Mouse (Mus musculus) spleen, adult 2 months (tissue): ENCODE measurements around the gene Olfr1102. TPM values are rescaled to one million over a fixed set of nuclear protein-coding genes. Genes with fewer than 3 reads are reported as not detected.

ENCODE experiments used
- DNase-seq, 2 experiments: peaks; one replicate each; pipeline versions ENCODE4 v3.0.0 to v3.0.0-alpha.2; 2012 to 2021; ENCODE audit warnings: low spot score in 2 of 2, low read depth in 1 of 2
- H3K27ac ChIP-seq: fragments of 200-500 bp; 2 replicates; pipeline ENCODE4 v1.5.1; 2012; ENCODE audit warnings: low read length, inconsistent platforms; ENCODE audit not compliant: insufficient read depth
- H3K27me3 ChIP-seq: fragments of 200-500 bp; 2 replicates; pipeline ENCODE4 v1.6.1; 2012; ENCODE audit warnings: mild to moderate bottlenecking, moderate library complexity, low read length, inconsistent platforms; ENCODE audit not compliant: control insufficient read depth, insufficient read depth
- H3K36me3 ChIP-seq: fragments of 200-500 bp; 2 replicates; pipeline ENCODE4 v1.6.1; 2012; ENCODE audit warnings: mild to moderate bottlenecking, low read length, inconsistent platforms; ENCODE audit not compliant: control insufficient read depth, insufficient read depth
- H3K4me1 ChIP-seq: fragments of 200-500 bp; 2 replicates; pipeline ENCODE4 v1.6.1; 2011; ENCODE audit warnings: inconsistent platforms; ENCODE audit not compliant: control insufficient read depth, insufficient read depth, insufficient read length
- H3K4me3 ChIP-seq: fragments of 200-500 bp; 2 replicates; pipeline ENCODE4 v1.5.1; 2011; ENCODE audit warnings: mild to moderate bottlenecking, inconsistent platforms; ENCODE audit not compliant: insufficient read depth, insufficient read length; ENCODE audit errors: extremely low read depth
- CTCF ChIP-seq: fragments of 200-500 bp; IDR thresholded peaks from 2 replicates; pipeline ENCODE4 v1.5.1; 2011; ENCODE audit warnings: mild to moderate bottlenecking, inconsistent platforms; ENCODE audit not compliant: insufficient read depth, insufficient read length, insufficient replicate concordance; ENCODE audit errors: extremely low read depth
- POLR2A ChIP-seq: fragments of 200-500 bp; IDR thresholded peaks from 2 replicates; pipeline ENCODE4 v1.6.1; 2011; ENCODE audit warnings: low read depth, low read length, inconsistent platforms
- WGBS: fragments of 180-500 bp; shearing (Covaris S2); methylation state at CpG from one replicate; pipeline ENCODE4 v1.1.7; 2018; 5-methylcytosine and 5-hydroxymethylcytosine counted together
- polyA plus RNA-seq: library from polyadenylated mRNA; depleted of rRNA; stranded (reverse); fragments of >200 nt; gene quantifications from 2 replicates; pipeline ENCODE4 v1.2.3, GENCODE M21; 2012; rRNA removed

Gene Olfr1102
- not detected in 2 replicates for polyA plus RNA-seq

GRCm38 (mm10) chr2:86998098-86998497, at the start of gene Olfr1102:
TSS of gene Olfr1102 (plus strand) at chr2:86998398.
- no peak for DNase-seq
- Histone ChIP-seq H3K4me1 (no peaks in the 10 kb centered on the region), H3K27ac (no peak within 1 kb of the TSS), H3K36me3 (no peaks in the 10 kb centered on the region), H3K4me3 (no peak within 1 kb of the TSS), H3K27me3 (no peaks in the 10 kb centered on the region)
- TF ChIP-seq CTCF (no peak), POLR2A (no peak)

GRCm38 (mm10) chr2:86960593-86960992, 37.6 kb upstream of the Olfr1102 start, which contains the start of gene Olfr1099:
TSS of gene Olfr1099 (minus strand) at chr2:86960693.
- no peak within 1 kb of the TSS for H3K27ac ChIP-seq

GRCm38 (mm10) chr2:86979854-86980253, 18.3 kb upstream of the Olfr1102 start, which contains the start of gene Olfr1100:
TSS of gene Olfr1100 (minus strand) at chr2:86979954.
- Histone ChIP-seq H3K27me3 (no peaks in the 10 kb centered on the region), H3K4me3 (no peak within 1 kb of the TSS), H3K36me3 (no peaks in the 10 kb centered on the region), H3K27ac (no peak within 1 kb of the TSS), H3K4me1 (no peaks in the 10 kb centered on the region)
- DNase-seq: no peak
- WGBS: 71% methylated on average over 3 of the region's 3 CpGs
- TF ChIP-seq POLR2A (no peak), CTCF (no peak)

More at GRCm38 (mm10) chr2:86960593-86960992, 37.6 kb upstream of the Olfr1102 start, which contains the start of gene Olfr1099:
- WGBS: 77% methylated on average over 1 of the region's 1 CpGs
- Histone ChIP-seq H3K27me3 (no peaks in the 10 kb centered on the region), H3K36me3 (no peaks in the 10 kb centered on the region), H3K4me1 (no peaks in the 10 kb centered on the region), H3K4me3 (no peak within 1 kb of the TSS)
- no peak for DNase-seq
- no peak for TF ChIP-seq CTCF
- no peak for TF ChIP-seq POLR2A

GRCm38 (mm10) chr2:86991121-86991520, 7.1 kb upstream of the Olfr1102 start, which contains the start of gene Olfr1101:
TSS of gene Olfr1101 (minus strand) at chr2:86991221.
- H3K4me3 ChIP-seq: no peak within 1 kb of the TSS
- no peak for DNase-seq
- no peaks in the 10 kb centered on the region for H3K4me1 ChIP-seq
- TF ChIP-seq POLR2A (no peak), CTCF (no peak)
- H3K36me3 ChIP-seq: no peaks in the 10 kb centered on the region
- 75% methylated on average over 3 of the region's 3 CpGs for WGBS
- no peak within 1 kb of the TSS for H3K27ac ChIP-seq
- H3K27me3 ChIP-seq: no peaks in the 10 kb centered on the region

- 78% methylated on average over 1 of the region's 1 CpGs for WGBS
- Histone ChIP-seq H3K27me3 (no peaks in the 10 kb centered on the region), H3K27ac (no peak within 1 kb of the TSS), H3K4me1 (no peaks in the 10 kb centered on the region), H3K4me3 (no peak within 1 kb of the TSS), H3K36me3 (no peaks in the 10 kb centered on the region)
- no peak for DNase-seq
- TF ChIP-seq CTCF (no peak), POLR2A (no peak)
Measured at GRCm38 (mm10) chr2:87026980-87027379, 28.8 kb downstream of the Olfr1102 start, which contains the start of gene Olfr1104. TSS of gene Olfr1104 (minus strand) at chr2:87027080.

- Histone ChIP-seq H3K36me3 (no peaks in the 10 kb centered on the region), H3K27me3 (no peaks in the 10 kb centered on the region), H3K4me1 (no peaks in the 10 kb centered on the region), H3K4me3 (no peak within 1 kb of the TSS), H3K27ac (no peak within 1 kb of the TSS)
- DNase-seq: no peak
- TF ChIP-seq POLR2A: no peak
- no peak for TF ChIP-seq CTCF
Measured at GRCm38 (mm10) chr2:87036431-87036830, 38.2 kb downstream of the Olfr1102 start, which contains the start of gene Olfr1105. TSS of gene Olfr1105 (minus strand) at chr2:87036531.

- 61% methylated on average over 1 of the region's 1 CpGs for WGBS
- TF ChIP-seq CTCF (no peak), POLR2A (no peak)
- H3K4me1 ChIP-seq: no peaks in the 10 kb centered on the region
Measured at GRCm38 (mm10) chr2:87052173-87052572, 54.0 kb downstream of the Olfr1102 start, which contains the start of gene Olfr1106. TSS of gene Olfr1106 (minus strand) at chr2:87052273.

More at GRCm38 (mm10) chr2:87052173-87052572, 54.0 kb downstream of the Olfr1102 start, which contains the start of gene Olfr1106:
- Histone ChIP-seq H3K27ac (no peak within 1 kb of the TSS), H3K27me3 (no peaks in the 10 kb centered on the region), H3K4me3 (no peak within 1 kb of the TSS), H3K36me3 (no peaks in the 10 kb centered on the region)
- DNase-seq: no peak

Other genes starting within 250 kb of the Olfr1102 start
- gene Olfr1090, start 239.4 kb upstream of the Olfr1102 start, polyA plus RNA-seq: not detected in 2 replicates
- not detected in 2 replicates for gene Olfr1093, start 215.9 kb upstream of the Olfr1102 start, polyA plus RNA-seq
- not detected in 2 replicates for gene Olfr141, start 188.4 kb upstream of the Olfr1102 start, polyA plus RNA-seq
- not detected in 2 replicates for gene Olfr1094, start 173.7 kb upstream of the Olfr1102 start, polyA plus RNA-seq
- gene Olfr1095, start 146.7 kb upstream of the Olfr1102 start, polyA plus RNA-seq: not detected in 2 replicates
- gene Gm13723, start 123.6 kb upstream of the Olfr1102 start, polyA plus RNA-seq: not detected in 2 replicates
- not detected in 2 replicates for gene Olfr1097, start 106.2 kb upstream of the Olfr1102 start, polyA plus RNA-seq
- gene Olfr1098, start 73.9 kb upstream of the Olfr1102 start, polyA plus RNA-seq: not detected in 2 replicates
- not detected in 2 replicates for gene Olfr1099, start 37.7 kb upstream of the Olfr1102 start, polyA plus RNA-seq
- gene Olfr1100, start 18.4 kb upstream of the Olfr1102 start, polyA plus RNA-seq: not detected in 2 replicates
- not detected in 2 replicates for gene Olfr1101, start 7.2 kb upstream of the Olfr1102 start, polyA plus RNA-seq
- not detected in 2 replicates for gene Olfr1104, start 28.7 kb downstream of the Olfr1102 start, polyA plus RNA-seq
- not detected in 2 replicates for gene Olfr1105, start 38.1 kb downstream of the Olfr1102 start, polyA plus RNA-seq
- not detected in 2 replicates for gene Olfr1106, start 53.9 kb downstream of the Olfr1102 start, polyA plus RNA-seq
- gene Olfr1107, start 77.4 kb downstream of the Olfr1102 start, polyA plus RNA-seq: not detected in 2 replicates
- gene Olfr1109, start 97.6 kb downstream of the Olfr1102 start, polyA plus RNA-seq: not detected in 2 replicates
- gene Olfr259, start 116.2 kb downstream of the Olfr1102 start, polyA plus RNA-seq: not detected in 2 replicates
- gene Olfr1110, start 141.9 kb downstream of the Olfr1102 start, polyA plus RNA-seq: not detected in 2 replicates
- gene Olfr1111, start 154.2 kb downstream of the Olfr1102 start, polyA plus RNA-seq: not detected in 2 replicates
- not detected in 2 replicates for gene Olfr1112, start 189.4 kb downstream of the Olfr1102 start, polyA plus RNA-seq
- not detected in 2 replicates for gene Olfr1113, start 210.6 kb downstream of the Olfr1102 start, polyA plus RNA-seq
- gene Olfr1115, start 249.6 kb downstream of the Olfr1102 start, polyA plus RNA-seq: not detected in 2 replicates